Mouse (Mus musculus): Measurements from ENCODE around the gene St8sia1.

GRCm38 (mm10) chr6:142910721-142911120 is 53.5 kb downstream of the St8sia1 start:
- TF ChIP-seq CTCF (IDR thresholded peaks at IDR 0.05; ENCODE audit: control insufficient read depth, insufficient read depth, insufficient replicate concordance, low read depth, low read length) = no peak
- TF ChIP-seq POLR2A (IDR thresholded peaks at IDR 0.05; ENCODE audit: control insufficient read depth, low read depth, low read length) = no peak
